Mouse (Mus musculus) midbrain, embryonic 15.5 days (tissue): ENCODE measurements at regions not wholly inside any gene's neighbourhood (a gene's known extent, or its start where the extent isn't known, plus 50 kb on each side); places are given as distances from the start of the nearest gene placed in this dataset.
A peak's percentile ranks its signal among the peaks of the same experiment; 100 is the strongest.

ENCODE experiments used
- ATAC-seq: fragments of 200-750 bp; cut with Nextera tagmentation; replicated peaks from 2 replicates; pipeline ENCODE4 v1.8.0; 2017; ENCODE audit warnings: moderate TSS enrichment
- H3K27ac ChIP-seq: fragments of 300-500 bp; sonication (generic); 2 replicates; pipeline ENCODE4 v1.5.1; 2015; ENCODE audit warnings: mild to moderate bottlenecking, inconsistent platforms
- H3K27me3 ChIP-seq: fragments of 300-500 bp; sonication (generic); replicated peaks from 2 replicates; pipeline ENCODE4 v1.6.1; 2015; ENCODE audit warnings: inconsistent platforms
- H3K36me3 ChIP-seq: fragments of 300-500 bp; sonication (generic); replicated peaks from 2 replicates; pipeline ENCODE4 v1.6.1; 2015; ENCODE audit warnings: inconsistent platforms
- H3K4me1 ChIP-seq: fragments of 300-500 bp; sonication (generic); 2 replicates; pipeline ENCODE4 v1.6.1; 2015; ENCODE audit warnings: inconsistent platforms
- H3K4me2 ChIP-seq: fragments of 300-500 bp; sonication (generic); 2 replicates; pipeline ENCODE4 v1.6.1; 2015; ENCODE audit warnings: inconsistent platforms, mild to moderate bottlenecking, moderate library complexity
- H3K4me3 ChIP-seq: fragments of 300-500 bp; sonication (generic); 2 replicates; pipeline ENCODE4 v1.5.1; 2015; ENCODE audit warnings: mild to moderate bottlenecking, inconsistent platforms
- H3K9ac ChIP-seq: fragments of 300-500 bp; sonication (generic); 2 replicates; pipeline ENCODE4 v1.6.1; 2015; ENCODE audit warnings: mild to moderate bottlenecking, inconsistent platforms
- H3K9me3 ChIP-seq: fragments of 300-500 bp; sonication (generic); 2 replicates; pipeline ENCODE4 v1.6.1; 2016; ENCODE audit warnings: inconsistent platforms
- WGBS: fragments of 180-500 bp; shearing (Covaris S2); methylation state at CpG from one replicate; pipeline ENCODE4 v1.1.7; 2015; ENCODE audit warnings: mixed read lengths; 5-methylcytosine and 5-hydroxymethylcytosine counted together

- Histone ChIP-seq H3K4me3 (no peak overlapping the region), H3K4me2 (peak overlapping the region; percentile 17), H3K27ac (peak overlapping the region; percentile 70), H3K4me1 (peaks cover 14% of the 10 kb centered on the region; the same call in 1 of the 2 replicates), H3K27me3 (no peaks in the 10 kb centered on the region), H3K9me3 (no peaks in the 10 kb centered on the region), H3K9ac (no peak overlapping the region), H3K36me3 (no peaks in the 10 kb centered on the region)
- WGBS = 11% methylated on average over 7 of the region's 7 CpGs
- ATAC-seq = peak; percentile 89
These were observed 73.8 kb downstream of the Gpr6 start for GRCm38 (mm10) chr10:40998330-40998729.

DNA sequence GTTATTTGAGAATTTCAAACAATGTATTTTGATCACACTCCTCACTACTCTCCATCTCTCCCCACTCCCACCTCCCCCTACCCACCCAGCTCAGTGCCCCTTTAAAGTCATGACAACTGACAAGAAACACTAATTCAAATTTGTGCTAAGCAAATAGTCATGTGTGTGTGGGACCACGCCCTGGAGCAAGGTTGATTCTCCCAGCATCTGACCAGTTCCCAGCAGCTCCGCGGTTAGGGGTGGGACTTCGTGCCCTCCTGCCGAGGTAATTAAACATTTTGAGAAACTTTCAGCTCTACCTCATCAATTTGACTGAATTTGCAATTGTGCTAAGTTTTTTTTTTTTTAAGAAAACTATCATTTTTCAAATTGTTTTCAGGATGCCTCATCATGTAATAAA is 74.5 kb downstream of the Gpr6 start:
- H3K27me3 ChIP-seq = no peaks in the 10 kb centered on the region
- H3K27ac ChIP-seq = peak overlapping the region; percentile 70; the same call in 1 of the 2 replicates
- H3K4me2 ChIP-seq = no peak overlapping the region
- H3K9me3 ChIP-seq = no peaks in the 10 kb centered on the region
- no peaks in the 10 kb centered on the region for H3K36me3 ChIP-seq
- ATAC-seq = no peak
- H3K9ac ChIP-seq = no peak overlapping the region
- WGBS = 51% methylated on average over 5 of the region's 5 CpGs
- H3K4me1 ChIP-seq = peaks cover 14% of the 10 kb centered on the region; the same call in 1 of the 2 replicates
- H3K4me3 ChIP-seq = no peak overlapping the region
